Mouse (Mus musculus): ENCODE measurements around the gene Gemin2.
A peak's percentile ranks its signal among the peaks of the same experiment; 100 is the strongest.
"Not testable (repeated sequence)": the region's sequence is repeated elsewhere in the genome, so short reads cannot be mapped to it uniquely, and the experiment has no call there.

Gemin2 gene

DNA sequence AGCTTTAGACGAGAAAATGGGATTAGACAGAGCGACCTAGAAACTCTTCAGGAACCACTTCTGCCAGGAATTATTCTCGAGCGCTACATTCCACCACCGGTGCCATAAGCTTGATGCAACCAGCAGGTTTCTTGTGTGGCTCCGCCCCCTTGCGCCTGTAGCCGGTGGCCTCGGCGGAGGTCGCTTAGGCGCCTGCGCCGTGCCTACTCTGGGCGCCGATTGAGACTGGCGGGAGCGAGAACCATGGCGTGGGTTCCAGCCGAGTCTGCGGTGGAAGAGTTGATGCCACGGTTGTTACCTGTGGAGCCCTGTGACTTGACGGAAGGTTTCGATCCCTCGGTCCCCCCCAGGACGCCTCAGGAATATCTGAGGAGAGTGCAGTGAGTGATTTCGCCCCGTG, at the start of gene Gemin2:
Gene Gemin2, plus strand, starts transcription at position 160 of the 400 bp plus-strand sequence.
- DNase-seq (ENCODE audit: low spot score in 2 of 2) = peak; percentile 85 to 88

DNA sequence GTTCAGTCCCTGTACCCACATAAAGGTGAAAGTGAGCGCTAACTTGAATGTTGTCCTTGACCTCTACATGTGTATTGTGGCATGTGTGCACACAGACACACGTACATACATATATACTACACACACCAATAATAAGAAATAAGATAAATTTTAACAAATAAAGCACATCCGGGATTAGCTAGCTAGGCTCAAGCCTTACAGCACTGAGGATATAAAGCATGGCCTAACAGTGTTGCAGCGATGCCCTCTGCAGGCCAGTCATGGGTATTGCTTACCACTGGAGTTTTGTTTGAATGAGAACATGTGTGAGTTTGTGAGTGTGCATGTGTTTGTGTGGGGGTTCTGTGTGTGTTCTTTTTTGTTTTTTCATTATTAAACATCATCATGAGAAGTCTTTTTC, 48.6 kb upstream of the Gemin2 start:
- DNase-seq (ENCODE audit: low spot score in 2 of 2) = no peak

DNA sequence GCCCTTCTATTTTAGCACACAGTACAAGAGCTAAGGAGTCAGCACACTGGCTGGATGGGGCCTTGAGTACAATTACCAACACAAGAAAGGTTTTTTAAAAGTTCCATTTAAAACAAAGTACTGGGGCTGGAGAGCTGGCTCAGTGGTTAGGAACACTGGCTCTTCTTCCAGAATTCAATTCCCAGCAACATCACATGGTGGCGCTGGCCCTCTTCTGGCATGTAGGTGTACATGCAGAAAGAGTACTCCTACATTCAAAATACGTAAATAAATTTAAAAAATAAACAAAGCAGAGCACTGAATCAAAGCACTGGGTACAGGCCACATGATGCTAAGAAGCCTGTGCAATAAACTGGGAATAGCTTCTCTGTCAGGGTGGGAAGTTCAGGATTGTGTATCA, 36.2 kb upstream of the Gemin2 start:
- no peak for DNase-seq (ENCODE audit: low spot score in 2 of 2)

DNA sequence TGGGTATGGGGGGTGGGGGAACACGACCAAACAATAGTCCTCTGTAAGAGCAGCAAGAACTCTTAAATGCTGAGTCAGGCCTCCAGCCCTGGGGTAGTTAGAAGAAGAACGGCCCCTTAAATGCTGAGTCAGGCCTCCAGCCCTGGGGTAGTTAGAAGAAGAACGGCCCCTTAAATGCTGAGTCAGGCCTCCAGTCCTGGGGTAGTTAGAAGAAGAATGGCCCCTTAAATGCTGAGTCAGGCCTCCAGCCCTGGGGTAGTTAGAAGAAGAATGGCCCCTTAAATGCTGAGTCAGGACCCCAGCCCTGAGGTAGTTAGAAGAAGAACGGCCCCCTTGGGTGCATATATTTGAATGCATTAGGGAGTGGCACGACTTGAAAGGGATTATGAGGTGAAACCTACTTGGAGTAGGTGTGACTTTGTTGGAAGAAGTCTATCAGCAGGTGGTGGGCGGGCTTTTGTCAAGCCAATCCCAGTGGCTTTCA, 32.0 kb upstream of the Gemin2 start:
- not testable (repeated sequence) for DNase-seq (ENCODE audit: low spot score in 2 of 2)

DNA sequence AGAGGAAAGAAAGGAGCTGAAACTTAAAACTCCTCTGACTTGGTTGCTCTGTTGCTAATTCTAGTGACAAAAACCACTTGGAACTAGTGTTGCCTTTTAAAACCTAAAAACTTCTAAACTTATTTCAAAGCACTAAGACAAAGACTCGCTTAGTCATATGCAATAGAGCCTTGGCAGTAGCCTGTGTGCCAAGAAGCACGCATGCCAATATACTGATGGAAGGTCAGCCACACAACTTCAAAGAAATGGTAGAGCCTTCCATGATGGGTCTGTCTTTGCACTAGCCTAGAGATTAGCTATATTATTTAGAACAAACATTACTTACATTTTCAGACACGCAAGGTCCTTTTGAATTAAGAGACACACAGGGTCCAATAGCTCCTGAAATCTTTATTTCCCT, 27.4 kb upstream of the Gemin2 start:
- no peak for DNase-seq (ENCODE audit: low spot score in 2 of 2)

DNA sequence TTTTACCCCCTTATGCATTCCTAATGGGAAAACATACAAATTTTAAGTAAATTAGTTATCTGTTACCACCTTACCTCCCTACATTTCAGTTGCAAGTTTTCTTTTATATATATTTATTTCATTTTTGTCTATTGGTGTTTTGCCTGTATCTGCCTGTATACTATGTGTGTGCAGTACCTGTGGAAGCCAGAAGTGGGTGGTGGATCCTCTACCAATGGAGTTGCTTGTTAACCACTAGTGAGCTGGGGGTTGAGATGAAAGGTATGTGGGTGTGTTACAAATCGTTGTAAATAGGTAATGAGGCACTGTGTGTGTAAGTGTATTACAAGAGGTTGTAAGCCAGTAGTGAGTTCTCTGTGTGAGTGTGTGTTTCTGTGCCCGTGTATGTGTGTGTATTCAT, 2.7 kb upstream of the Gemin2 start:
- peak in 1 of 2 experiments; percentile 13 for DNase-seq (ENCODE audit: low spot score in 2 of 2)

DNA sequence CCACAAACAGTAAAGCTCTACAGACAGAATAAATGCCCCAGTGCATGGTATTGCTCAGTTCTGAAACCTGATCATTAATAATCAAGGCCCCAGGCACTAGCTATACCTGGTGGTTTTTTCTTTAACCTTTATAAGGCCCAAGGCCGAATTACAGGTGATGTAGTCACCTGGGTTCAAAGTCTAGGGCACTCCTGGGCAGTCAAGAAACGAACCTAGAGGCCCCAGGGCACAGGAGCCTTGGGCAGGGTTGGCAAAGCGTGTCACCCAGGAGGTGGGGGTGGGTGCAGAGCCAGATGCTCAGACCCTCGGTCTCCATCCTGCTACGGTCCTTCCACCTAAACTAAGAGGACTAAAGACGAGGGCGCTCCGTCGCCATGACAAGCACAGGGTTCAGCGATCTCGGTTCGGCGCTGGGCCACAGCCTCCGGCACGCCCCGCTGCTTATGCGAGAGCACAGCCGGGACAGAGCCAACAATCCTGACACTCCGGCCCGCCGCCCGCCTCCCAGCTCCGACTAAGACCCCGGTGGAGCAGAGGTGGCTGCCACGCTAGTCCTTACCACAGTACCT, 1.8 kb upstream of the Gemin2 start:
- DNase-seq (ENCODE audit: low spot score in 2 of 2) = no peak

DNA sequence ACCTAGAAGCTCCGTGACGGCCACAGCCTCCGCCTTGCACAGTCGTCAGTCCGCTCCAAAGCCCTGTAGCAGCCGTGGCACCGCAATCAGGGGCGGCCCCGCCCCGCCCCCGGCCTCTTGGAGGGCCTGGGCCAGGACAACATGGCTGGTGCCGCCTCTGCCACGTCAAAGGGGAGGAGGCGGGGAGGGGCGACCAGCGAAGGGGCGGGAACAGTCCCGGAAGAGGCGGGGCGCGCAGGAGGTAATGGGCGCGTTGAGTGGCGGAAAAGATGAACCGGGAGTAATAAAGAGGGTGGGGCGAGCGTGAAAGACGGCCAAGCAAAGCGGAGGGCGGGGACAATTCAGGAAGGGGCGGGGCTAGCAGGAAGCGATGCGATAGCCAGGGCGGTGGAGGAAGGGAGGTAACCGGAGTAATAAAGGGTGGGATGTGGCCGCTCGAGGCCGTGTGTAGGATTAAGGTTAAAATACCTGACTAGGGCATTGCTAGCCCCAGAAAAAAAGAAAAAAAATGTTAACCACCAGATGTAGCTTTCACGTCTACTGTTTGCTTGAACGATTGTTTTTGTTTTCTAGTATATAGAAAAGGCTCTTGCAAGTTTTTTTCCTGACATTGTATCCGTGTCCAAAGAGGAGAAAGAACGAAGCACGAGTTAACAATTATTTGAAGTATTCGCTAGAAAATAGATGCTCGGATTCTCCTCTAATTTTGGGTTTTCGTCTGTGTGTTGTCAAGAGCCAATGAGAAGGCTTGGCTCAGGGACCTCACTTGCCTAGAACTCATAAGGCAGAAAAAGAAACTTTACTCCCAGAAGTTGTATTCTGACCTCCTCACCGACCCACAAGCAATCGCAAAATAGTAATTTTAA, 1.1 kb upstream of the Gemin2 start, which contains the start of gene Sec23a:
Gene Sec23a, minus strand, starts transcription at position 174 of the 866 bp plus-strand sequence.
- DNase-seq (ENCODE audit: low spot score in 2 of 2) = peak; percentile 99

DNA sequence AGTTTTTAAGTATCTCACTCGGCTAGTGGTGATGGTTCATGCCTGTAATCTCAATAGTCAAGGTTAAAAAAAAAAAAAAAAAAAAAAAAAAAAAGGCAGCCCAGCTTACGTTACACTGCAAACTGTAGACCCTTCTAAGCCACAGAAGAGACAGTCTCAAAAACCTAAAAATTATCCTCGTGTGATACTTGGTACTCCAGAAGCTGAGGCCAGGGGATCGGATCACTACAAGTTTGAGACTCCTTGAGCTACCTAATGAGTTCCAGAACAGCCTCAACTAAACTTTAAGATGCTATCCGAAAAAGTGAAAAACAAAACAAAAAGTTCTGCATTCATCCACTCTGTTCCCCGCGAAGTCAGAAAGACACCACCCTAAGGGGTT, 492 bp upstream of the Gemin2 start:
- peak in 1 of 2 experiments; percentile 1 for DNase-seq (ENCODE audit: low spot score in 2 of 2)

DNA sequence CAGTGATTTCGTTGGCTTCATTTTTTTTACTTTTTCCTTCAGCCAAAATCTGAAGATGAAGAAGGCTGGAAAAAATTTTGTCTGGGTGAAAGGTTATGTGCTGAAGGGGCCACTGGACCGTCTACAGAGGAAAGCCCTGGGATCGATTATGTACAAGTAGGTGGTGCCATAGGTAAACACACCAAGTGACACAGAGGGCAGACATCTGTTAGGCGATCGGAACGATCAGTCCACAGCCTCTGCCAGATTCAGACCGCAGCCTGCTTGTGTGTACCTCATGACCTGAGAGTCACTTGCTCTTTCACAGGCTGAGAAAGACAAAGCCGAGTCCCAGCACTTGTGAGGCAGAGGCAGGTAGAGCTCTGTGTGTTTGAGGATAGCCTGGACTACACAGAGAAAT, 4.8 kb downstream of the Gemin2 start:
- no peak for DNase-seq (ENCODE audit: low spot score in 2 of 2)

DNA sequence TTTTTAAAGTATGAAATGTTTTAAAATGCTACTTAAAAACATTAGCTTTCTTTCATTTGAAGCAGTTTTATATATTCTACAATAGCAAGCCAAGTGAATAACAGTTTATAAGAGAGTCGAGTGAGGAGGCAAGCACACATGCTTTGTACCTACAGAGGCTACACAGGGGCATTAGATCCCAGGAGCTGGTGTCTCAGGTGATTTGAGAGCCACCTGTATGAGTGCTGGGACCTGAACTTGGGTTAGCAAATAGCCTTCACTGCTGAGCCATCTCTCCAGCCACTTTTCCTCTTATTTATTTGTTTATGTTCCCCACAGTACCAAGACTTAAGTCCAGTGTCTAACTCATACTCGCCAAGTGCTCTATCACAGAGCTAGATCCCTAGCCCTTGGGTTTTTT, 6.7 kb downstream of the Gemin2 start:
- DNase-seq (ENCODE audit: low spot score in 2 of 2) = no peak

DNA sequence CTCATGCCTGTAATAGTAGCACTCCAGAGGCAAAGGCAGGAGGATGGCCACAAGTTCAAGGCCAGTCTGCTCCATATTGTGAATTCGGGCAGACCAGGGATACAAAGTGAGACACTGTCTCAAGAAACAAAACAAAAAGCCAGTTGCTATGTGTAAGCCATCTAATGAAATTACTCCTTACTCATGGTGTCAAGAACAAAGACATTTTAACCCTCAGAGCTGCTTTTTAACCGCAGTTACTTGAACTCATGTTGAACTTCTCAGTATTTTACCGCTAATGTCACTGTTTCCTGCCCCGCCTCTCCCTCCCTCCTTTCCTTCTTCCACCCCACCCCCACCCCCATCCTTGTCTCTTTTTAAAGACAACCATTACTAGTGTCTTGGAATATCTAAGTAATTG, 8.1 kb downstream of the Gemin2 start:
- no peak for DNase-seq (ENCODE audit: low spot score in 2 of 2)

DNA sequence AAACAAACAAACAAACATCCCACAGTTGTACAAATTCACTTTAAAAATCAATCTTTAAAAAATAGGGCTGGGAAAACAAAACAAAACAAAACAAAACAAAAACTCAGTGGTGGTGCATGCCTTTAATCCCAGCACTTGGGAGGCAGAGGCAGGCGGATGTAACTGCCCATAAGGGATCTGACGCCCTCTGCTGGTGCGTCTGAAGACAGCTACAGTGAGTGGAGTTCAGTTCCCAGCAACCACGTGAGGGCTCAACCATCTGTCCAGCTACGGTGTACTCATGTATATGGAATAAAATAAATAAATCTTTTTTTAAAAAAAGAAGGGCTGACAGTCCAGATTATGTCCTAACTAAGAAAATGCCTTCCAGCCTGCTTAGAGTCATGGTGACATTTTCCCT, 18.9 kb downstream of the Gemin2 start:
- DNase-seq (ENCODE audit: low spot score in 2 of 2) = no peak

DNA sequence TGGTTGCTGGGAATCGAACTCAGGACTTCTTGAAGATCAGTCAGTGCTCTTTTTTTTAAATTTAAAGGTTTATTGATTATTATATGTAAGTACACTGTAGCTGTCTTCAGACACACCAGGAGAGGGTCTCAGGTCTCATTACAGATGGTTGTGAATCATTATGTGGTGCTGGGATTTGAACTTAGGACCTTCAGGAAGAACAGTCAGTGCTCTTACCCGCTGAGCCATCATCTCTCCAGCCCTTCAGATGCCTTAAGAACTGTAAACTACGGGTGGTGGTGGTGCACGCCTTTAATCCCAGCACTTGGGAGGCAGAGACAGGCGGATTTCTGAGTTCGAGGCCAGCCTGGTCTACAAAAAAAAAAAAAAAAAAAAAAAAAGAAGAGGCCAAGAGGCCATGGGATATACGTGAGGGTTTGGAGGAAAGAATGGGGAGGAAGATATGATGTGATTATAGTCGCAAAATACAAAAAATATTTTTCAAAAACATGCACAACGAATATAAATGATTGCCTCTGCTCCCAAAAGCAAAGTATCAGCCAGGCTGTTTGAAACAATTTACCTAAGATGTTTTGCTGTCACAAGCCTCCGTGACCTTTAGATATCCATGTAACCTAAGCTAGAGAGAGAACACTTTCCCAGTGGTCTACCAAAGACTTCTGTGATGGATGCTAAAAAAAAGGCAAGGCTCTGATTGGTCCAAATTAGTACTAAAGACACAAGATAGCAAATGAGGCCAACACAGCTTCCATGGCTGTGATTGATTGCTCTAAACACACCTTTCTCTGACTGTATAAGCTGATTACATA, 26.2 kb downstream of the Gemin2 start:
- DNase-seq (ENCODE audit: low spot score in 2 of 2) = no peak

DNA sequence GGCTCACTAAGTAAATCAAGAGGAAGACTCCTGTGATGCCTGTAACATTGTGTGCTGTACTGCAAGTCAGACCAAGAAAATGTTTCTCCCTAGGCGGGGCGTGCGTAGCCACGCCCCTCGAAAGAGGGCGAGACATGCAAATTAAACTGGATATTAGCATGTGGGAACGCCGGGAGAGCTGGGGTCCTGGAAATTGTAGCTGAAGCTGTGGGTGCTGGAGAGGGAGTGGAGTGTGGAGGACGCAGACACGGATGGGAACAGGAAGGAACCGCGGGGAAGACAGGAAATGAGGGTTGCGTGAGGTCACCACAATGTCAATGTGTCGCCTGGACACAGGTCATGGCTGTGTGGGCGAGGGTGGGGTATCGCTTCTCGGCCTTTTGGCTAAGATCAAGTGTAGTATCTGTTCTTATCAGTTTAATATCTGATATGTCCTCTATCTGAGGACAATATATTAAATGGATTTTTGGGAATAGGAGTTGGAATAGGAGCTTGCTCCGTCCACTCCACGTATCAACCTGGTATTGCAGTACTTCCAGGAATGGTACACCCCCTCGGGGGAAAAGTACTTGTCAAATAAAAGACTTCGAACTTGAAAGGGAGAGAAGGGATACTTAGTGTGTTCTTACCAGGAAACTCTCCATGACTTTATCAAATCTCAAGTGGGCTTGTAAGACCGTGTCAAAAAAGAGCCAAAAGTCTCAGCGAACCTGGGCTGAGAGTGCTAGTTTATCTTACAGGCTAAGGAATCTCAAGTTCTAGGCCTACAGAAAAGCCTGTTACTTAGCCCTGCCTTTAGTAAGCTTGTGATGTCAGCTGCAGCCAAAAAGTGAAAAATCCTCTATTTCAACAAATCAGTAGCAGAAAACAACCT, 27.0 kb downstream of the Gemin2 start:
- peak in 1 of 2 experiments; percentile 29 for DNase-seq (ENCODE audit: low spot score in 2 of 2)

DNA sequence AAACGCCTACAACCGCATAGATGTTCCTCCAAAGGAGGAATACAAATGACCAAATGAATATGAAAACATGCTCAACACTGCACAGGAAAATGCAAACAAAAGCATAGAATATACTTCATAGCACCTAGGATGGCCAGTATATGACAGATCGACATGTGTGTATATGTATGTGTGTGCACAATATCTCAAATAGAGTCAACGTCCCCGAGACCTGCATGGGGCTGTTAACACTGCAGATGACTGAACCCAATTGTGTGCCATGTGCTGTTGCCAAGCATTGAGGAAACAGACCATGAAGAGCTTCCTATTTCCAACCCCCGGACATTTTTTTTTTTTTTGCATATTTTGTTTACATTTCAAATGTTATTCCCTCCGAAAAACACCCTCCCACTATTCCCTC, 27.7 kb downstream of the Gemin2 start:
- DNase-seq (ENCODE audit: low spot score in 2 of 2) = no peak

DNA sequence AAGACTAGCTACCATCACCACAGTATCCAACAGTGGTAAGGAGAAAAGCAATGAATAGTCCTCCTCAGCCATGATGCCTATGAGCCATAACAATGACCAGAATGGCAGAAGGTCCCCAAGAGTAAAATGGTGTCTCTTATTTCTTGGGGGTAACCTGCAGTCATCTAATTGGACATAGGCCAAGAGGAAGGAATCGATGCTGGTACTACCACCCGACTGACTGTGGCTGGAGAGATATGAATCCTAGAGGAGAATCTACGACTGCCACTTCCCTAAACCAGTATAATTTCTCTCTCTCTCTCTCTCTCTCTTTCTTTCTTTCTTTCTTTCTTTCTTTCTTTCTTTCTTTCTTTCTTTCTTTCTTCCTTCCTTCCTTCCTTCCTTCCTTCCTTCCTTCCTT, 39.3 kb downstream of the Gemin2 start:
- DNase-seq (ENCODE audit: low spot score in 2 of 2) = no peak

DNA sequence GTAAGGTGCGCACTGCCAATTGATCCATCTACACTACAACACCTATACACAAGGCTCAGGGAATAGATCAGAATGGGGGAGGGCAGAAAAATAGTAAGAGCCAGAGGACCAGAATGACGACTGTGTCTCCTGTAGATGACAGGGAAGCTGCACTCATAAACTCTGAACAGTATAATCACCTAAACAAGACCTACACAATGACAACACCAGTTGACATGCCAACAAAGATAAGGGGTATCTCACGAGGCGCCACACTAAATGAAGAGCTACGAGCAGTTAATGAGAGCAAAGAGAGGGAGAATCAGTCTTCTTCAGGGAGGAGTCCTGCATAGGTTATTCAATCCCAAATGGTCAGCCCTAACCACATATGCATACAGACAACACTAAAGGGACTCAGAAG, 40.0 kb downstream of the Gemin2 start:
- DNase-seq (ENCODE audit: low spot score in 2 of 2) = no peak

DNA sequence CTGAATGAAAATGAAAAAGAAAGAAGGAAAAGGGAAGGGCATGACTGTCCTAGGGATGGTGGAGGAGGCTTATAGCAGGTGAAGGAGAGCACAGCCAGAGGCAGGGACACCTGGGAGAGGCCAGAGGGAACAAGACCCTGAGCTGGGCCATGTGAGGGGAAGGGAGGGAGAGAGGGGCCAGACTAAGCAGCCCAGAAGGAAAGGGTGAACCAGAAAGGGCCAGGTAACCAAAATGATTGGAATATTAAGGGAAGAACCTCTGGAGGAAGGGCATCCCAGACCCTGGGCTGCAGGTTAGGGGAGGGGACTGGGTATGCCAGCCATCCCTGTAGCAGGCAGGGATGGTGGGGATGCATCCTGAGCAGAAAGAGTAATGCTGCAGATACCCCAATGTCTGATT, 40.8 kb downstream of the Gemin2 start:
- DNase-seq (ENCODE audit: low spot score in 2 of 2) = no peak

DNA sequence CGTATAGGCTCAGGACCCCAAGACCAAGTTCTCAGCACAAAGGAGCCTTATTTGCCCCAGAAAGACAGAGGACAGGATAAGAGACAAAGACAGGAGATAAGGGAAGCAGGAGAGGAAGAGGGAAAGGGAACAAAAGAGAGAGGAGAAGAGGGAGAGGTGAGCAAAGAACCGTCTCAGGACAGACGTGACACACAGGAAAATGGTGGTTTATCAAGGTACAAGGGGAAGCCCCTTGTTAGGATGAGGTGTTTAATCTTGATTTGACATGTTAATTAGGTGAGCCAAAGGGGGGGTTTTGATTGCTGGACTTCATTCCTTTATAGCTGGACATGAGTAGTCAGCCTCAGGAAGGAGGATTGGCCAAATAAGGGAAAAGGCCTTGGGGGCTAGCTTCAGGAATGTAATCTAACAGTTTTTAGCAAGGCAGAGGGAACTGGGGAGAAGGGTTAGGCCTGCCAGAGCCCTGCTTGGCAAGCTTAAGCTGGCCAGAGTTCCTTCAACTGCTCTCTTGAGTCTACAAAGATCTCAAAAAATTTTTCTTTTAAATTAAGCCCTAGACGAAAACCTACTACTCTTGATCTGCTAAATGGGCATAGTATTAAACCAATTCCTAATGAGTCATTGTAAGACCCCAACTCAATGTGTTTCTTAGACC, 42.1 kb downstream of the Gemin2 start:
- DNase-seq (ENCODE audit: low spot score in 2 of 2) = no peak

DNA sequence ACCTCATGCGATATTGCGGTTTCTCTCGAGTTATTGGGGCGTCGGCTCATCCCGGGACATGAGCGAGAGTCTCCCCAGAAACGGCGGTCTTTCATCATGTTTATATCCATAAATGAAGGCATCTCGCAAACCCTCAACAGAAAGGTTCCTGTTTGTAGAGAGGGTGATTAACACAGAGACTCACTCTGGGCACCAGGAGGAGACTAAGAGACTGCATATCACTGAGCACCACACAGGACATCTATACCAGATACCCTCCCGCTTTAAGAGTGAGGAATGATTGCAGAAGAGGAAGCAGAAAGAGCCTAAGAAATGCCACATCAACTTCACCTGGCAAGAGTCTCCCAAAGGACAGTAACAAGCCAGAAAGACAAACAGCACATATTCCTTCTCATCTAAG, 43.0 kb downstream of the Gemin2 start:
- DNase-seq (ENCODE audit: low spot score in 2 of 2) = no peak
